Mouse (Mus musculus) heart, postnatal 0 days (tissue): ENCODE measurements around the gene Ankrd33.

Source experiments
- CTCF ChIP-seq: IDR thresholded peaks from 2 replicates; pipeline ENCODE4 v1.5.1; 2016; ENCODE audit warnings: antibody characterized with exemption, control low read depth, low read depth
- EP300 ChIP-seq: IDR thresholded peaks from 2 replicates; pipeline ENCODE4 v1.6.1; 2016; ENCODE audit warnings: antibody characterized with exemption, low read depth

GRCm38 (mm10) chr15:101126876-101127544 lies 11.5 kb downstream of the Ankrd33 start:
- TF ChIP-seq CTCF, result no peak
- no peak for TF ChIP-seq EP300
